Mouse (Mus musculus): ENCODE results near the gene Tmem44. TPM values are rescaled to one million over a fixed set of nuclear protein-coding genes. Genes with fewer than 3 reads are reported as not detected.

The Tmem44 gene
- polyA plus RNA-seq, 1 experiment from 2014 or later: 57.5 TPM

GRCm38 (mm10) chr16:30560601-30561000 lies 10.0 kb upstream of the Tmem44 start:
- ATAC-seq (no peak), DNase-seq (ENCODE audit: low spot score) (no peak)
- WGBS: 90% methylated on average over 4 of the region's 4 CpGs
- Histone ChIP-seq H3K9ac (ENCODE audit: low read length) (no peak overlapping the region), H3K36me3 (ENCODE audit: control insufficient read depth, insufficient read depth, low read length) (peaks cover 81% of the 10 kb centered on the region), H3K9me3 (replicated peaks; ENCODE audit: control insufficient read depth, low read length) (peaks cover 2% of the 10 kb centered on the region; the same call in 1 of the 2 replicates), H3K4me2 (ENCODE audit: low read length) (no peak overlapping the region), H3K27me3 (replicated peaks; ENCODE audit: control insufficient read depth, insufficient read depth, low read length) (no peaks in the 10 kb centered on the region), H3K4me3 (ENCODE audit: low read depth, low read length) (no peak overlapping the region), H3K4me1 (ENCODE audit: control insufficient read depth, insufficient read depth, low read length) (no peaks in the 10 kb centered on the region), H3K27ac (ENCODE audit: low read depth, low read length) (no peak overlapping the region)

GRCm38 (mm10) chr16:30559312-30559992 lies 8.8 kb upstream of the Tmem44 start:
- Histone ChIP-seq H3K4me2 (ENCODE audit: low read length) (no peak overlapping the region), H3K36me3 (ENCODE audit: control insufficient read depth, insufficient read depth, low read length) (peaks cover 69% of the 10 kb centered on the region), H3K27ac (ENCODE audit: low read depth, low read length) (no peak overlapping the region), H3K4me3 (ENCODE audit: low read depth, low read length) (no peak overlapping the region), H3K4me1 (ENCODE audit: control insufficient read depth, insufficient read depth, low read length) (no peaks in the 10 kb centered on the region), H3K27me3 (replicated peaks; ENCODE audit: control insufficient read depth, insufficient read depth, low read length) (no peaks in the 10 kb centered on the region), H3K9ac (ENCODE audit: low read length) (no peak overlapping the region), H3K9me3 (replicated peaks; ENCODE audit: control insufficient read depth, low read length) (peaks cover 11% of the 10 kb centered on the region)
- WGBS: 90% methylated on average over 5 of the region's 5 CpGs
- ATAC-seq: no peak
- no peak for DNase-seq (ENCODE audit: low spot score)

GRCm38 (mm10) chr16:30554109-30554508 lies 3.5 kb upstream of the Tmem44 start:
- DNase-seq (ENCODE audit: low spot score): no peak
- H3K4me1 ChIP-seq (ENCODE audit: control insufficient read depth, insufficient read depth, low read length): no peaks in the 10 kb centered on the region; the same call in 1 of the 2 replicates
- WGBS: 97% methylated on average over 8 of the region's 8 CpGs

GRCm38 (mm10) chr16:30552621-30553338 lies 2.1 kb upstream of the Tmem44 start:
- peak; percentile 92 for DNase-seq (ENCODE audit: low spot score)
- Histone ChIP-seq H3K9me3 (replicated peaks; ENCODE audit: control insufficient read depth, low read length) (peaks cover 11% of the 10 kb centered on the region), H3K4me3 (ENCODE audit: low read depth, low read length) (no peak overlapping the region), H3K27ac (ENCODE audit: low read depth, low read length) (peak overlapping the region; percentile 76), H3K36me3 (ENCODE audit: control insufficient read depth, insufficient read depth, low read length) (peaks cover 5% of the 10 kb centered on the region; the same call in 1 of the 2 replicates), H3K27me3 (replicated peaks; ENCODE audit: control insufficient read depth, insufficient read depth, low read length) (no peaks in the 10 kb centered on the region), H3K9ac (ENCODE audit: low read length) (no peak overlapping the region; the same call in 1 of the 2 replicates), H3K4me2 (ENCODE audit: low read length) (no peak overlapping the region; the same call in 1 of the 2 replicates), H3K4me1 (ENCODE audit: control insufficient read depth, insufficient read depth, low read length) (peaks cover 5% of the 10 kb centered on the region; the same call in 1 of the 2 replicates)
- 16% methylated on average over 11 of the region's 11 CpGs for WGBS
- ATAC-seq: peak; percentile 32

More at GRCm38 (mm10) chr16:30554109-30554508, 3.5 kb upstream of the Tmem44 start:
- no peak for ATAC-seq
- Histone ChIP-seq H3K9ac (ENCODE audit: low read length) (no peak overlapping the region), H3K9me3 (replicated peaks; ENCODE audit: control insufficient read depth, low read length) (peaks cover 11% of the 10 kb centered on the region), H3K4me2 (ENCODE audit: low read length) (no peak overlapping the region), H3K27me3 (replicated peaks; ENCODE audit: control insufficient read depth, insufficient read depth, low read length) (no peaks in the 10 kb centered on the region), H3K4me3 (ENCODE audit: low read depth, low read length) (no peak overlapping the region), H3K27ac (ENCODE audit: low read depth, low read length) (no peak overlapping the region), H3K36me3 (ENCODE audit: control insufficient read depth, insufficient read depth, low read length) (peaks cover 17% of the 10 kb centered on the region)

- ATAC-seq (peak; percentile 94), DNase-seq (ENCODE audit: low spot score) (peak; percentile 79)
- WGBS: 1% methylated on average over 60 of the region's 63 CpGs
These were observed 485 bp downstream of the Tmem44 start for GRCm38 (mm10) chr16:30549966-30550747.

GRCm38 (mm10) chr16:30549516-30549915 lies 1.1 kb downstream of the Tmem44 start:
- Histone ChIP-seq H3K4me3 (ENCODE audit: low read depth, low read length) (peak overlapping the region; percentile 74), H3K9ac (ENCODE audit: low read length) (peak overlapping the region; percentile 90), H3K4me2 (ENCODE audit: low read length) (peak overlapping the region; percentile 53), H3K4me1 (ENCODE audit: control insufficient read depth, insufficient read depth, low read length) (peaks cover 5% of the 10 kb centered on the region; the same call in 1 of the 2 replicates), H3K27ac (ENCODE audit: low read depth, low read length) (no peak overlapping the region), H3K27me3 (replicated peaks; ENCODE audit: control insufficient read depth, insufficient read depth, low read length) (no peaks in the 10 kb centered on the region), H3K36me3 (ENCODE audit: control insufficient read depth, insufficient read depth, low read length) (peaks cover 26% of the 10 kb centered on the region), H3K9me3 (replicated peaks; ENCODE audit: control insufficient read depth, low read length) (no peaks in the 10 kb centered on the region)
- 81% methylated on average over 7 of the region's 7 CpGs for WGBS
- DNase-seq (ENCODE audit: low spot score) (no peak), ATAC-seq (no peak)

More at GRCm38 (mm10) chr16:30549966-30550747, 485 bp downstream of the Tmem44 start:
- peak overlapping the region; percentile 90 for H3K9ac ChIP-seq (ENCODE audit: low read length)
- peaks cover 5% of the 10 kb centered on the region for H3K9me3 ChIP-seq (replicated peaks; ENCODE audit: control insufficient read depth, low read length)
- peak overlapping the region; percentile 53 for H3K4me2 ChIP-seq (ENCODE audit: low read length)
- H3K27ac ChIP-seq (ENCODE audit: low read depth, low read length): peak overlapping the region; percentile 76
- H3K36me3 ChIP-seq (ENCODE audit: control insufficient read depth, insufficient read depth, low read length): peaks cover 19% of the 10 kb centered on the region
- H3K27me3 ChIP-seq (replicated peaks; ENCODE audit: control insufficient read depth, insufficient read depth, low read length): no peaks in the 10 kb centered on the region
- H3K4me3 ChIP-seq (ENCODE audit: low read depth, low read length): peak overlapping the region; percentile 74
- peaks cover 5% of the 10 kb centered on the region; the same call in 1 of the 2 replicates for H3K4me1 ChIP-seq (ENCODE audit: control insufficient read depth, insufficient read depth, low read length)

- H3K9me3 ChIP-seq (replicated peaks; ENCODE audit: control insufficient read depth, low read length): no peaks in the 10 kb centered on the region
- H3K4me2 ChIP-seq (ENCODE audit: low read length): peak overlapping the region; percentile 53
- no peak for ATAC-seq
- DNase-seq (ENCODE audit: low spot score): no peak
- no peak overlapping the region for H3K4me3 ChIP-seq (ENCODE audit: low read depth, low read length)
- peaks cover 5% of the 10 kb centered on the region; the same call in 1 of the 2 replicates for H3K4me1 ChIP-seq (ENCODE audit: control insufficient read depth, insufficient read depth, low read length)
- WGBS: 84% methylated on average over 5 of the region's 5 CpGs
- H3K36me3 ChIP-seq (ENCODE audit: control insufficient read depth, insufficient read depth, low read length): peaks cover 32% of the 10 kb centered on the region
- peak overlapping the region; percentile 90; the same call in 1 of the 2 replicates for H3K9ac ChIP-seq (ENCODE audit: low read length)
- no peak overlapping the region for H3K27ac ChIP-seq (ENCODE audit: low read depth, low read length)
- no peaks in the 10 kb centered on the region for H3K27me3 ChIP-seq (replicated peaks; ENCODE audit: control insufficient read depth, insufficient read depth, low read length)
These were observed 2.4 kb downstream of the Tmem44 start for GRCm38 (mm10) chr16:30548291-30548690.

- no peak for DNase-seq (ENCODE audit: low spot score)
- peaks cover 52% of the 10 kb centered on the region for H3K36me3 ChIP-seq (ENCODE audit: control insufficient read depth, insufficient read depth, low read length)
These were observed 5.9 kb downstream of the Tmem44 start for GRCm38 (mm10) chr16:30544693-30545092.

More at GRCm38 (mm10) chr16:30544693-30545092, 5.9 kb downstream of the Tmem44 start:
- Histone ChIP-seq H3K9ac (ENCODE audit: low read length) (no peak overlapping the region), H3K4me2 (ENCODE audit: low read length) (no peak overlapping the region), H3K9me3 (replicated peaks; ENCODE audit: control insufficient read depth, low read length) (no peaks in the 10 kb centered on the region), H3K27ac (ENCODE audit: low read depth, low read length) (no peak overlapping the region), H3K4me3 (ENCODE audit: low read depth, low read length) (no peak overlapping the region), H3K4me1 (ENCODE audit: control insufficient read depth, insufficient read depth, low read length) (0 out of 2 replicates have a peak, but pooled peaks cover 5% of the 10 kb centered on the region), H3K27me3 (replicated peaks; ENCODE audit: control insufficient read depth, insufficient read depth, low read length) (no peaks in the 10 kb centered on the region)
- WGBS: 92% methylated on average over 4 of the region's 4 CpGs
- no peak for ATAC-seq

Measured in forebrain, embryonic 14.5 days (tissue).